8 mouse cellular contexts compared by ENCODE assay signal in genomic region chr1:153180586-153181289, GRCm38 (mm10). TPM values are rescaled to one million over a fixed set of nuclear protein-coding genes. Genes with fewer than 3 reads are reported as not detected.
DNase-seq lines count a peak whose midpoint lies in the region; ATAC-seq lines count a peak whose summit lies in the region.

No protein-coding gene starts in this region.

- no peaks in the 10 kb centered on the region for H3K9me3 ChIP-seq in liver, embryonic 11.5 days (ENCODE audit: control insufficient read depth, low read length)

- no peak for ATAC-seq in megakaryocyte progenitor cell, adult 5-6 weeks (replicated peaks; ENCODE audit: poor library complexity)
- no peak for ATAC-seq in liver, embryonic 11.5 days (replicated peaks; ENCODE audit: low FRiP score)
- no peak for ATAC-seq in megakaryocyte-erythroid progenitor cell, adult 5-6 weeks (replicated peaks; ENCODE audit: low FRiP score, low TSS enrichment, poor library complexity, severe bottlenecking)

- H3K9ac ChIP-seq in liver, embryonic 11.5 days (ENCODE audit: low read depth, low read length), result no peak overlapping the region

- no peak overlapping the region for H3K27ac ChIP-seq in liver, embryonic 11.5 days (ENCODE audit: low read depth, low read length)

- intact Hi-C loops in heart, postnatal 36 days (cut with DNase I), result loop anchor here (2.0 kb wide), 1 partner anchor 46 kb away; no protein-coding TSS in a partner anchor
- intact Hi-C loops in left cerebral cortex, postnatal 25 days (cut with DNase I), result loop anchor here (1.0 kb wide), 1 partner anchor 108 kb away; no protein-coding TSS in a partner anchor

- DNase-seq in heart, adult 8-10 months (ENCODE audit: low spot score), result peak; percentile 57
- no peak for DNase-seq in heart, postnatal 36 days
- peak; percentile 51 for DNase-seq in Muller cell, postnatal 12 days (ENCODE audit: inconsistent ontology term)
- DNase-seq in frontal cortex, adult 2 months (ENCODE audit: extremely low spot score in 1 of 2, low spot score in 1 of 2), result peak; percentile 83 to 85
- peak; percentile 55 to 94 for DNase-seq in left cerebral cortex, postnatal 25 days (ENCODE audit: low spot score in 2 of 2)
- DNase-seq in liver, embryonic 11.5 days (ENCODE audit: low spot score), result no peak

- WGBS in liver, embryonic 11.5 days, result 60% methylated on average over 9 of the region's 9 CpGs

- no peaks in the 10 kb centered on the region for H3K36me3 ChIP-seq in liver, embryonic 11.5 days (ENCODE audit: control insufficient read depth, insufficient read depth, low read length)

- H3K4me1 ChIP-seq in liver, embryonic 11.5 days (replicated peaks; ENCODE audit: control insufficient read depth, insufficient read depth, low read length), result no peaks in the 10 kb centered on the region

- peaks cover 16% of the 10 kb centered on the region for H3K27me3 ChIP-seq in liver, embryonic 11.5 days (replicated peaks; ENCODE audit: control insufficient read depth, insufficient read depth, low read length)

- no peak overlapping the region for H3K4me3 ChIP-seq in liver, embryonic 11.5 days (ENCODE audit: low read depth, low read length)

- H3K4me2 ChIP-seq in liver, embryonic 11.5 days, result no peak overlapping the region

RNA-seq across cellular contexts. Expression of gene Lamc2, which starts 5.5 kb away (rescaled TPM):
- total RNA-seq in heart, adult 8-10 months (2022), result 10 to 100 TPM in 2 of 4 experiments, 1 to 10 TPM in 2; 8.3 to 14.2 (median 11.6) TPM
- total RNA-seq in heart, postnatal 36 days (2021), result 1 to 10 TPM; 6.3 to 7.7 TPM
- 3.2 and 4.9 TPM in 2 replicates for polyA plus RNA-seq in frontal cortex, adult 2 months (2012; rRNA removed)
- total RNA-seq in left cerebral cortex, postnatal 25 days (2021), result 1 to 10 TPM; 7.4 to 8.7 TPM
- 0.02 TPM in 1 of 2 replicates, not detected in the other for total RNA-seq in megakaryocyte progenitor cell, adult 5-6 weeks (2015)
- total RNA-seq in megakaryocyte progenitor cell, adult 5-6 weeks (2017), result not detected in 2 replicates
- 1.0 and 1.1 TPM in 2 replicates for polyA plus RNA-seq in liver, embryonic 11.5 days (2014; fragmentation: Nextera tagmentation; extraction: Ambion mirVana)
- total RNA-seq in megakaryocyte-erythroid progenitor cell, adult 5-6 weeks (2014; fragmentation: Nextera tagmentation), result not detected in 2 replicates
- not detected in 2 replicates for total RNA-seq in megakaryocyte-erythroid progenitor cell, adult 5-6 weeks (2017)

Comparison
In these comparisons a context has a peak if more than half of its experiments do, and no peak if none do; other contexts are left out.
1. DNase-seq: peak in heart, adult 8-10 months (single experiment), Muller cell, postnatal 12 days (single experiment), frontal cortex, adult 2 months (2 of 2) and left cerebral cortex, postnatal 25 days (2 of 2); none in heart, postnatal 36 days (0 of 2) and liver, embryonic 11.5 days (single experiment).
2. RNA of gene Lamc2, which starts 5.5 kb away (total RNA-seq): 8.3 to 14.2 TPM in heart, adult 8-10 months, 7.4 to 8.7 TPM in left cerebral cortex, postnatal 25 days and 6.3 to 7.7 TPM in heart, postnatal 36 days; 0.02 TPM in megakaryocyte progenitor cell, adult 5-6 weeks and not detected in megakaryocyte-erythroid progenitor cell, adult 5-6 weeks; every median in the first group is over 4 times any median in the second.